Mouse (Mus musculus): ENCODE results near the gene Zfp977.
"Not testable (repeated sequence)": the region's sequence is repeated elsewhere in the genome, so short reads cannot be mapped to it uniquely, and the experiment has no call there.

Zfp977 gene

GRCm38 (mm10) chr7:42592413-42592812 lies at the start of gene Zfp977:
Gene Zfp977, minus strand, starts transcription at chr7:42592547.
- DNase-seq (ENCODE audit: low read depth, low spot score), result not testable (repeated sequence)

- not testable (repeated sequence) for DNase-seq (ENCODE audit: low read depth, low spot score)
Measured at GRCm38 (mm10) chr7:42631031-42631430, 38.7 kb upstream of the Zfp977 start.

- not testable (repeated sequence) for DNase-seq (ENCODE audit: low read depth, low spot score)
Measured at GRCm38 (mm10) chr7:42595666-42596065, 3.3 kb upstream of the Zfp977 start.

GRCm38 (mm10) chr7:42591311-42591710 lies 1.0 kb downstream of the Zfp977 start:
- not testable (repeated sequence) for DNase-seq (ENCODE audit: low read depth, low spot score)

DNA sequence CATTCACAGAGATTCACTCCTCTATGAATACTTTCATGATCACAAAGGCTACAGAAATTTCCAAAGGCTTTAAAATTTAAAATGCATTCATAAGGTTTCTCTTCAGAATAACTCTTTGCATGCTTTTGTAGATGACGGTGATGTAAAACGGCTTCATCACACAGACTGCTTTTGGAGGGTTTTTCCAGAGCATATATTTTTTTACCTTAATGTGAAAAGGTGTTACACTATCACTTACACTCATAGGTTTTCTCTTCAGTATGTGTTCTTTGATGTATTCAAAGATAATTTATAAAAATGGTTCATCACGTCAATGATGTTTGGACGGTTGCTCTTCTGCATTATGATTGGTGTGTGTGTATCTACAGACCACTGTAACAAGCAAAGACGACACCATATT lies 13.9 kb downstream of the Zfp977 start, which contains the start of gene Gm21028:
Gm21028 (minus strand) TSS at position 101 of the 400 bp plus-strand sequence.
- DNase-seq (ENCODE audit: low read depth, low spot score), result no peak

- no peak for DNase-seq (ENCODE audit: low read depth, low spot score)
Measured at GRCm38 (mm10) chr7:42551766-42552165, 40.6 kb downstream of the Zfp977 start.
